Mouse (Mus musculus): ENCODE data around the gene Myo3b. TPM values are rescaled to one million over a fixed set of nuclear protein-coding genes. Genes with fewer than 3 reads are reported as not detected.

Myo3b gene
- total RNA-seq (2021), result not detected
- long read RNA-seq, experiment 1, result 0 reads
- long read RNA-seq, experiment 2, result 0 reads

DNA sequence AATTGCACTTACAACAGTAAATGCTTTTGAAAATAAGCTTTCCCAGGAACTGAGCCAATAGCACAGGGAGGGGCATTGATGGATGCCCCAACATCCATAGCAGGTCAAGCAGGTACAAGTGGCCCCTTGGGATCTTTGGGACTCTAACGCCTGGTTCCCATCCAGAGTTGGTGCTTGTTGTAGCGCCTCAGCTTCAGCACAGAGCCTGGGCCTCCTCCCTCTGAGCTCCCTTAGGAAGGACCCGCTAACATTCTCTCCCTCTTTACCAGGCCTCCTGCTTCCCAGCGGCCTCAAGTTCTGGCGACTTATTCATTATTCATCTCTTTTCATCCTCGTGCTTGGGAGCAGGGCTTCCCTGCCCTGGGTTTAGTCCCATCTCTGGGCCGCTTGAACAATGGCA lies at the start of gene Myo3b:
Myo3b (plus strand) TSS at position 375 of the 400 bp plus-strand sequence.
- no peak for DNase-seq (ENCODE audit: low spot score)

GRCm38 (mm10) chr2:69989224-69989623 lies 49.7 kb upstream of the Myo3b start:
- DNase-seq (ENCODE audit: low spot score), result no peak

GRCm38 (mm10) chr2:69990647-69991046 lies 48.3 kb upstream of the Myo3b start:
- no peak for DNase-seq (ENCODE audit: low spot score)

DNA sequence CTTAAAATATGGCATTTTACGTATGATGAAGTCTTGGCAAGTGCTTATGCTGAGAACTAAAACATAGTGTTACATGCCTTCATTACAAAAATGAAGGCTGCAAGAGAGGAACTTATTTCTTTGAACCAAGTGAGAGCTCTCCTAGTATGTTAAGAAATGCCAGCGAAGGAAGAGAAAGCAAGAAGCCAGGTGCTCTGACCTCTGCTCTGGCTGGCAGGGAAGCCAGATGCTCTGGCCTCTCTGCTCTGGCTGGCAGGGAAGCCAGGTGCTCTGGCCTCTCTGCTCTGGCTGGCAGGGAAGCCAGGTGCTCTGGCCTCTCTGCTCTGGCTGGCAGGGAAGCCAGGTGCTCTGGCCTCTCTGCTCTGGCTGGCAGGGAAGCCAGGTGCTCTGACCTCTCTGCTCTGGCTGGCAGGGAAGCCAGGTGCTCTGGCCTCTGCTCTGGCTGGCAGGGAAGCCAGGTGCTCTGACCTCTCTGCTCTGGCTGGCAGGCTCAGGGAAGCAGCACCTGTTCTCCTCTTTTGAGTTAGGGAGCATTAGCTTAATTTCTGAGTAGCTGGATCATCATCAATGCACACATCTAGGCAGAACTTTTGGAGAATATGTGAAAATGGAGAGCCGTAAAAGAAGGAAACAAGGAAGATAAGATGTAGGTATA lies 44.7 kb upstream of the Myo3b start:
- DNase-seq (ENCODE audit: low spot score), result peak; percentile 24

DNA sequence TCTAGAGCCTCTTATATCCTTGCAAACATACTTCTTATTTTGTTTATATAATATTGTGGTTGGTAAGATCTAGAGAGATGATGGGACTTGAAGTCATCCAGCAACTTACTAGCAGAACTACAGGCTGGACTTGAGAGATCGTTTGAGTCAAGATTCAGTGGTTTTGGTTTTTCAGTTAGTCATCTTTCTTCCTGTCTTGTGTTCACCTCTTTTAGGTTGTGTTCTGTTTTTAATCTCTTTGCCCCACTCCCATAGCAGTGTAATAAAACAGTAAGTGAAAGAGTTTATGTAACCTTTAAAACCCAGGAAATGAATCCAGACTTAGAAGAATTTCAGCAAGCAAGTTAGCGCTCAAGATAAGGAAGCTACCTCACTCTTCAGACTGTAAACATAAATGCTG lies 44.1 kb upstream of the Myo3b start:
- DNase-seq (ENCODE audit: low spot score), result no peak

DNA sequence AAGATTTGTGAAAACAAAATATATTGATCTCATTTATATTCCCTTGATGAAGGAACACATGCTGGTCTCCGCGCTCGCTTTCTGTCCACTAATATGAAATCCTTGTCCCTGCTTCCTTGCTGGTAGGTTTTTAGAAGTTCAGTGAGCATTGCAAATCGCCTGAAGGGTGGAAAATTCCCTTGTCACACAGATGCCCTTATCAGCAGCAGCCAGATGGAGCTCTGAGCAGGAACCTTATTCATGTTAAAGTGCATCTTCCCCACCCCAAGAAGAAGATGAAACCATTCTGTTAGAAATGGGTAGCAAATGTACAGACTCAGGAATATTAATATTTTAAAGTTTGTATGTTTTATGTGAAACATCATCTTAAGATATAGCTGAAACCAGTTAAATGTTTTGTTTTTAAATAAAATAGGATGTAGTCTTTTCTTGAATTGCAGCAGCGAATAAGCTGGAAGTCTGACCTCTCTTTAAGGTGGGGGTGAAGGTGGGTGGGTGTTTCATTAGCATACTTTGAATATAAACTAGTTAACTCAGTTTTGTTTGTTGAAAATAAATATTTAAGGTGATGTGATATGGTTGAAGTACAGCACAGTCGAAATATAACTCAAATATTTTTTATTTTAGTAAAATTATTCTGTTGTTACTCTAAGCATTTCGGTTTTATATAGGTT lies 39.7 kb upstream of the Myo3b start:
- no peak for DNase-seq (ENCODE audit: low spot score)

DNA sequence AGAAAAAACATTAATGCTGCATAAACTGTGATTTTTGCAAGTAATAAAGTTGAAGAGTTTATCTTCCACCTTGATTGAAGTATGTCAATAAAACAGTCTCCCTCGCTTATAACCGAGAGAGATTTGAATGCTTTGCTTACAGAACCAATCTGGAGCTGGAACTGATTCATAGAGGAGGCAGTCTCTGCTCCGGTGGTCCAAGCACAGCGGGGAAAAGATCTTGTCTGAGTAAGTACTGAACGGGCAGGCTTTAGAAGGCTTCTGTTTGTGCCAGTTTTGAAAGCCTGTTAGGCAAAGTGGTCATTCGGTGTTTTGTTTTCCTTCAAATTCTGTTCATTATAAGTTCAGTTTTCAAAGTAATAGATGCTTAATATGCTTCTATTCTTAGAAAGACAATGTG lies 38.6 kb upstream of the Myo3b start:
- DNase-seq (ENCODE audit: low spot score), result no peak

DNA sequence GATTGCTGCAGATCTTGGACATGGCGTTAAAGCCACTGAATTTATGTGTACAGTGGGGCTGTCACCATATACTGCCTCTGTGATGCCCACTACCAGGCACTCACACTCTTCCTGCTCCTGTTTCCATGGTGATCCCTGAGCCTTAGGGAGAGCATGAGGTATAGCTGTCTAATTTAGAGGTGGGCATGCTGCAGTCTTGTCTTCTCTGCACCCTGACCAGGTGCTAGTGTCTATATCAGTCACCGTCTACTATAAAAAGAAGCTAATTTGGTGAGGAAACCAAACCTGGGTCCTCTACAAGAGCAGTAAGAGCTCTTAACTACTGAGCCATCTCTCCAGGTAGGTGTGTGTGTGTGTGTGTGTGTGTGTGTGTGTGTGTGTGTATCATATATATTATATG lies 32.4 kb upstream of the Myo3b start:
- DNase-seq (ENCODE audit: low spot score), result no peak

GRCm38 (mm10) chr2:70012941-70013340 lies 26.0 kb upstream of the Myo3b start:
- DNase-seq (ENCODE audit: low spot score), result no peak

- DNase-seq (ENCODE audit: low spot score), result no peak
Observed at GRCm38 (mm10) chr2:70018236-70018635, 20.7 kb upstream of the Myo3b start.

GRCm38 (mm10) chr2:70024454-70024853 lies 14.5 kb upstream of the Myo3b start:
- DNase-seq (ENCODE audit: low spot score), result no peak

GRCm38 (mm10) chr2:70025711-70026110 lies 13.2 kb upstream of the Myo3b start:
- no peak for DNase-seq (ENCODE audit: low spot score)

DNA sequence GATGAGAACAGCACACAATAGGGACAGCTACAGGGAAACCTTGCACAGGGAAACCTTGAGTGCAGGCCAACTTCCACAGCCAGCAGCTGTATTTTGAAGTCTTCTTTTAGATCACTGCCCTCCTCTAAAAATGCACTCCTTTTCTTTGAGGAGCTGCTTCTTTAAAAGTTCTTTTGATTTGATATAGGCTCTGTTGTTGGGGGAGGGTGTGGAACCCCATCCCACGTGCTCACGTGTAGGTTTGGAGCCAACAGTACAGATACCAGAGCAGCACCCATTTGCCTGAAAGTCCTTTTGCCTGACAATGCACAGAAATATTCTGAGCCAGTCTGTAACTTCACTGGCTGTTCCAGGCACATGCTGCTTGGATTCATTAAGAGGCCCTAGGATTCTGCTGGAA lies 7.5 kb upstream of the Myo3b start:
- no peak for DNase-seq (ENCODE audit: low spot score)

GRCm38 (mm10) chr2:70034895-70035294 lies 4.0 kb upstream of the Myo3b start:
- no peak for DNase-seq (ENCODE audit: low spot score)

GRCm38 (mm10) chr2:70035358-70035757 lies 3.6 kb upstream of the Myo3b start:
- no peak for DNase-seq (ENCODE audit: low spot score)

GRCm38 (mm10) chr2:70037221-70037620 lies 1.7 kb upstream of the Myo3b start:
- DNase-seq (ENCODE audit: low spot score), result no peak

- DNase-seq (ENCODE audit: low spot score), result no peak
Observed at GRCm38 (mm10) chr2:70044466-70044865, 5.5 kb downstream of the Myo3b start.

- no peak for DNase-seq (ENCODE audit: low spot score)
Observed at GRCm38 (mm10) chr2:70047868-70048267, 8.9 kb downstream of the Myo3b start.

- no peak for DNase-seq (ENCODE audit: low spot score)
Observed at GRCm38 (mm10) chr2:70053803-70054202, 14.9 kb downstream of the Myo3b start.

GRCm38 (mm10) chr2:70058201-70058600 lies 19.3 kb downstream of the Myo3b start:
- DNase-seq (ENCODE audit: low spot score), result no peak

- DNase-seq (ENCODE audit: low spot score), result no peak
Observed at GRCm38 (mm10) chr2:70060359-70061345, 21.7 kb downstream of the Myo3b start.

GRCm38 (mm10) chr2:70065116-70065515 lies 26.2 kb downstream of the Myo3b start:
- no peak for DNase-seq (ENCODE audit: low spot score)

All from gastrocnemius, adult 18-20 months (tissue).